Mouse (Mus musculus) urinary bladder, postnatal 10 days (tissue): ENCODE data around the gene 1810013L24Rik.

Experiments
- DNase-seq: peaks from one replicate; pipeline ENCODE4 v3.0.0; 2022; ENCODE audit warnings: low spot score

Gene 1810013L24Rik

DNA sequence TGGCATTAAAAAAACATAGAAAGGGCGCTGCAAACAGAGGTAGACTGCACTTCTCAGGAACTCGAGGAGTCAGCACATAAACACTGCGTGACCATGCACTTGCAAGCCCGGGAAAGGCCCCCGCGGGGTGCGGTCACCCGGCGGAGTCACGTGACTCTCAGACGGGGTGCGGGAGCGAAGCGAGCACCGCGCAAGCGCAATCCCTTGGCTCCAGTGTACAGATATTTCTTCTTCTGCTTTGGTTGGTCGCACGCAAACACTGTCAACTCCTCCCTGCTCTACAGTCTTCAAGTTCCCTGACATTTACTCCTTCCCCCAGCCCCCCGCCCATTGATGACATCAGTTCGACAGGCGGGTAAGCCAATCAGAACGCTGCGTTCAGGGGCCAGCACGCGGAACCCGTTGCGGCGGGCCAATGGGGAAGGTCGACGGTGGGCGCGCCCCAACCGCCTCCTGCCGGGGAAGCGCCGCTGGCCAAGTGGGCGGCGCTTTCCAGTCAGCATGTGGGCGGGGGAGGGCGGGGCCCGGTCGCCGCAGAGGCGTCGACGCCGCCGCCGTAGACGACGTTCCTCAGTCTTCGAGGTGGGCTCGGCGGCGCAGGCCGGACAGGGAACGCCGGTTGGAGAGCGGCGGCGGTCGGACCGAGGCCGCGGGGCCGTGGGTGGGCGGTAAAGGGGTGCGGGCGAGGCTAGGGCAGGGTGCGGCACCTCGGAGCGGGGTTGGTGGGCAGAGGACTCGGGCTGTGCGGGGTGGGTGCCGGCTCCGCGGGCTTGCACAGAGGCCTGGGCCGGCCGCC, at the start of gene 1810013L24Rik:
Gene 1810013L24Rik, plus strand, starts transcription at position 537 of the 796 bp plus-strand sequence.
- DNase-seq: peak; percentile 90

DNA sequence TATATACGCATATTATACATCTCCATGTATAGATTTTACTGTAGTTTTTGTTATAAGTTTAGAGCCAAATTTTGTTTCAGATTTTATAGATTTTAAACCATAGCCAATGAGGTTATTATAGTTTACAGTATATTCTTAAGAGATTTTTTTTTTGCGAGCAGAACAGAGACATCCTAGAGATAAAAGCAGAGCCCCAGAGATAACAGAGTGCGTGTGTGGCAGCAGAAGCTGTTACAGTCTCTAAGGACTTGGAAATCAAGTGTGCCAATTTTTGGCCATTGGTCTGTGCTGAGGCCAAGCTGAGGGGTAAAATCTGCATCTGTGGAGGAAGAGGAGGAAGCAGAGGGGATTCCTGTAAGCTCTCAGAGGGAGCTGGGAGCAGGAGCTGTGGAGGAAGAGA, 49.7 kb upstream of the 1810013L24Rik start:
- no peak for DNase-seq

DNA sequence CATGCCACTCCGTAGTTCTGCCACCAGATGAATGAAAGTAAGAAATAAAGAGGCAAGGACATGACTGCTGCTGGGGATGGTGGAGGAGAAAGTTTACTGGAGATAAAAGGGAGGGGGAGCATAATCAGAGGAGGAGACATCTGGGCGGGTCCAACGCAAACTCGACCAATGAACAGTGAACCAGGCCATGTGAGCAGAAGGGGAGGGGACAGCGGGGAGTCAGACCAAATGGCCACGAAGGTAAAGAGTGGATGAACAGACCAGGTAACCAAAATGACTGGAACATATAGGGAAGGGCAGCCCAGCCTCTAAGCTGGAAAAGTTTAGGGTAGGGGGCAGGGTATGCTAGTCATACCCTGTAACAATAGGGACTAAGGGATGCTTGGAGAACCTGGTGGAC, 48.7 kb upstream of the 1810013L24Rik start:
- DNase-seq: no peak

GRCm38 (mm10) chr16:8781660-8782059, 48.2 kb upstream of the 1810013L24Rik start:
- DNase-seq: no peak

DNA sequence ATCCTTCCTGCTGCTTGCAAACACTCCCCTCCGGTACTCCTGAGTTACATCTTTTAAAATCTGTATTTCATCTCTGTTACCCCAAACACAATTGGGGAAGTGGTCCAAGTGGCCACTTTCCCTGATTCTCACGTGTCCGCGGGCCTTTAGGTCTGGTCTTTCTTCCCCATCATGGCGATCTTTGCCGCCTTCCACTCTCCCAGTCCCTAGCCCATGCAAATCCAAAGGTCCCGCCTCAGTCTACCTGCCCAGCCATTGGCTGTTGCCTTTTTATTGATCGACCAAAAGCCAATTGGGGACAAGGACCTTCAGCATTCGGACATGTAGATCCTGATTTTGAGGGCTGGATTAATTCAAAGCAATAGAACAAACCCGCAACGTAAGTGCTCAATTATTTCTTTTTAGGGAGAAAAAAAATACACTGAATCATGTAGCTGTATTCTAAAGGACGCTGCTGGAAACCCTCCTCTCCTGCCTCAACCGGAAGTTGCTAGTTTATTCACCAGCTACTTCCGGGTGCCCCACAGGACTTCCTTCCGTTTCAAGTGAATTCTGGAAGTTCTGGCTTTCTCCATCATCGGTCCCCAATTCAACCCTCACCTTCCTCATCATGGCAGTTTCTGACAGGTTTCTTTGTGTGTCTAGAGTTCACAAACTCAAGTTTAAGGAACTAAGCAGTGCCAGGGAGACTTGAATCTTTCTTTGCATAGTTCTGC, 46.5 kb upstream of the 1810013L24Rik start:
- DNase-seq: no peak

GRCm38 (mm10) chr16:8784753-8785152, 45.1 kb upstream of the 1810013L24Rik start:
- no peak for DNase-seq

- no peak for DNase-seq
Observed at GRCm38 (mm10) chr16:8790886-8791285, 39.0 kb upstream of the 1810013L24Rik start.

- DNase-seq: no peak
Observed at GRCm38 (mm10) chr16:8791949-8792557, 37.8 kb upstream of the 1810013L24Rik start, which contains the start of gene Usp7. Usp7 (minus strand) TSS chr16:8792308.

GRCm38 (mm10) chr16:8794952-8795351, 34.9 kb upstream of the 1810013L24Rik start:
- no peak for DNase-seq

DNA sequence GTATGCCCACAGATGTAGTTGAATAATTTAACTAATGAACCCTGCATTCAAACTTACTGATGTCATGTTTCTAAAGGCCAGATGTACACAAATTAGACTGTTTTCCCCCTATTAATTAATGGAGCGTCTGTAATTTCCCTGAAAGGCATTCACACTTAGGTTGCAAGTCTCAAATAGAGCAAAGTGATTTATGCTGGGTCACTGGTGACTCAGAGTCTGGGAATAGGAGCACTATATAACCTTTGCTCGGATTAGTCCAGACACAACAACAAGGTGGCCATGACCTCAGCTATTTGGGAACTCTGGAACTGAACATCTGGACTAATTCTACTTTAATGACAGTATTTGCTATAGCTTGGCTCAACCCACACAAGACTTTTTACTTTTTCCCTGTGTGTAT, 34.0 kb upstream of the 1810013L24Rik start:
- no peak for DNase-seq

- no peak for DNase-seq
Observed at GRCm38 (mm10) chr16:8806703-8807102, 23.2 kb upstream of the 1810013L24Rik start.

DNA sequence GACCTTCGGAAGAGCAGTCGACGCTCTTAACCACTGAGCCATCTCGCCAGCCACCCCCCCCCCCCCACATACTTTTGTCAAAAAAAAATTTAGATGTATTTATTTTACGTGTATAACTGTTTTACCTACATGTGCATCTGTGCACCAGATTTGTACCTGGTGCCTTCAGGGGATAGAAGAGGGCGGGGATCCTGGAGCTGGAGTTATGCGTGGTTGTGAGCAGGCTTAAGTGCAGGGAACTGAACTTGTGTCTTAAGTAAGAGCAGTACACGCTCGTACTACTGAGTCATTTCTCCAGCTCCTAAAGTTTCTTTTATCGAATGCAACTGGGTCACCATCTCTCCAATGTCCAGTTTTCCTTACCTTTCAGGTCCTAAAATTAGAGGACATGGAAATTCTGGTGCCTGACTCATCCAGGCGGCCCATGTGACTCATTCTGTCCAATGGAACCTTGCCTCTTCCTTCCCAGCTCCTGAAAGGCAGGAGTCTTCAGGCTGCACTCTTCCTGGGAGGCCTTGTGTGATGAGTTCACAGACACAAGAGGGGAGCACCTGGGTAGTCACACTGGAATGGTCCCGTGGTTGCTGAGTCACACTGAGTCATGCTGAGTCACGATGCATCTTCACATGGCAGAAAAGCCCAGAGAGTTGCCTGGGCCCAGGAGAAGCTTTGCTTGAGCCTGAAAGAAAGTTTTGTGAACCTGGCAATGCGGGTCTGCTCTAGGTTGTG, 19.3 kb upstream of the 1810013L24Rik start:
- DNase-seq: no peak

- no peak for DNase-seq
Observed at GRCm38 (mm10) chr16:8817872-8818271, 12.0 kb upstream of the 1810013L24Rik start.

DNA sequence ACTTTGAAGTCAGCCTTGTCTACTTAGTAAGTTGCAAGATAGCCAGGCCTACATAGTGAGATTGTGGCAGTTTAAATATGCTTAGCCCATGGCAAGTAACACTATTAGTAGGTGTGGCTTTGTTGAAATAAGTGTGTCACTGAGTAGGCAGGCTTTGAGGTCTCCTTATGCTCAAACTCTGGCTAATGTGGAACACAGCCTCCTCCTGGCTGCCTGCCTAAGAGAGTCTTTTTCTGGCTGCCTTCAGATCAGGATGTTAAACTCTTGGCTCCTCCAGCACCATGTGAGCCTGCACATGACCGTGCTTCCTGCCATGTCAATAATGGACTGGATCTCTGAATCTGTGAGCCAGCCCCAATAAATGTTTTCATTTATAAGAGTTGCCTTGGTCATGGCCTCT, 8.5 kb upstream of the 1810013L24Rik start:
- no peak for DNase-seq

DNA sequence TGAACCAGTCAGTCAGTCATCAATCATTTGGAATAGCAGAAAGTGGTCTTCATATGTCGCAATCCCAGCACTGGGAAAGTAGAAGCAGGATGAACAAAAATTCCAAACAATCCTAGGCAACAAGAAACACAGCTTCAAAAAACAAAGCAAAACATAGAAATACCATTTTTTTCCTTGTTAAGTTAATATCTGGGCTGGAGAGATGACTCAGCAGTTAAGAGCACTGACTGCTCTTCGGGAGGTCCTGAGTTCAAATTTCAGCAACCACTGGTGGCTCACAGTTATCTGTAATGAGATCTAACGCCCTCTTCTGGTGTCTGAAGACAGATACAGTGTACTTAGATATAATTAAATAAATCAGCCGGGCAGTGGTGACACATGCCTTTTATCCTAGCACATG, 7.3 kb upstream of the 1810013L24Rik start:
- DNase-seq: no peak

DNA sequence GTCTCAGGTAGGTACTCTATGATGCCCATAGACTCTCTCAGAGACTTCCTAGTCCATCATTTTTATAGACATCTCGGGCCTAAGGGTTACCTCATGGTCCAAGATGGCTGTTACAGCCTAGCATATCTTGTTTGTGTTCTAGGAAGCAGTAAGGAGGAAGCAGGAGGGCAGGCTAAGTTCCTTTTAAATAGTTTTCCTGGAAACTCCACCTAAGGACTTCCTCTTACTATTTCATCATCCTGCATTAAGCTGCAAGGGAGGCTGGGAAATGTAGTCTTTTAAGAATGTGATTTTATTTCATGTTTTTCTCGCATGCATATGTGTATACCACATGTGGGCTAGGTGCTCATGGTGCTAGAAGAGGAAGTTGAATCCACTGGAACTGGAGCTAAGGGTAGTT, 6.2 kb upstream of the 1810013L24Rik start:
- no peak for DNase-seq

GRCm38 (mm10) chr16:8827366-8827765, 2.5 kb upstream of the 1810013L24Rik start:
- no peak for DNase-seq

DNA sequence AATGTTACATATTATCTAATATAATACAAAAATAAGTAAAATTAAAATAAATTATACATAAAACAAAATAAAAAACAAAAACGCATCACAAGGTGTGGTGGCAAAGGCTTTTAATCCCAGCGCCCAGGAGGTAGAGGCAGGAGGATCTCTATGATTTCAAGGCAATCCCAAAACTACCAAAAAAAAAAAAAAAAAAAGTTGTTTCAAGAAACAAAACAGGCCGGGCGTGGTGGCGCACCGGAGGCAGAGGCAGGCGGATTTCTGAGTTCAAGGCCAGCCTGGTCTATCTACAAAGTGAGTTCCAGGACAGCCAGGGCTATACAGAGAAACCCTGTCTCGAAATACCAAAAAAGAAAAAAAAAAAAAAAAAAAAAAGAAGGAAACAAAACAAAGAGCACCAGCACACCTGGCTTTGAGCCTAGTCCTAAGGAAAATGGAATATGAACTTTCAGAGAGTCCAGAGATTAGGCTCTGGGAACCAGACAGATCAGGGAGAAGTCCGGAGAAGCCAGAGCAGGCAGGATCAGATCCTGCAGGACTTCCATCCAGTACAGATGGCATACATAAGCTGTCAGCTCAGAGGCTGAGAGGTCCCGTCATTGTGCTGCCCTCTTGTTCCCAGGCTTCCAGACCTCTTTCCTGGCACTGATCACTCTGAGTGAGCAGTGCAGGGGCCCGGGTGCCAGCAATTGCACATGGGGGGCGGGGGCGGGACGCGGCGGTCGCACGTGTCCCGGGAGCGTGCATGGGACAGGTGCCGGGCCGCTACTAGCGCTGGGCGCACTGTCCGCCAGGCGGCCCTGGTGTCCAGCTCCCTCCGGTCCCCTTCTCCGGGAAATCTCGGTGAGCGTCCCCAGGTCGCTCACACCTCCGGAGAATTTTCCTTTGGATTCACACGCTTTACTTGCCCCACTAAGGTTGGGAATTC, 1.0 kb upstream of the 1810013L24Rik start:
- DNase-seq: no peak

- peak; percentile 24 for DNase-seq
Observed at GRCm38 (mm10) chr16:8830431-8831211, 721 bp downstream of the 1810013L24Rik start.

DNA sequence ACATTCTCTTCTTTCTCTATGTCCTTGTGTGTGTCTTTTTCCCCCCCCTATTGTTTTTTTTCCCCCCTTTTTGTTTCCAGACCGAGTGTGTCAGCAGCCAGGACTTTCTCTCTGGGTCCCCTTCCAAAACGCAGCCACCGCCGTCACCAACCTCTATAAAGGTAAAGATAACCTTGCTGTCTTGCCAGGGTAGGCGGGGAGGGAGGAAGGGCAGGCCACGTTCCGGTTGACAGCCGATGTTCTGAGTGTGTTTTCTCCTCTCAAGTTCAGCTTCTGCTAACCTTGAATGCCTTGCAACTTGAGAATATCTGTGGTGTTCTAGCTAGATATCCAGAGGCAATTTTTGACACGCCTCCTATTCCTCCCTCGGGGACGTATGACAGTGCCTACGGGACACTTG, 1.3 kb downstream of the 1810013L24Rik start:
- DNase-seq: no peak
